Mouse (Mus musculus) CH12.LX (cell line): Measurements from ENCODE around the gene 1700022I11Rik. TPM values are rescaled to one million over a fixed set of nuclear protein-coding genes. Genes with fewer than 3 reads are reported as not detected.

Source experiments
- DNase-seq: peaks from one replicate; pipeline ENCODE4 v3.0.0-alpha.2; 2013; ENCODE audit errors: extremely low read depth
- H3K27ac ChIP-seq: 2 replicates; pipeline ENCODE4 v1.5.1; 2012; ENCODE audit warnings: low read depth, mild to moderate bottlenecking, control low read depth, moderate library complexity; ENCODE audit not compliant: insufficient read depth
- H3K27me3 ChIP-seq: replicated peaks from 2 replicates; pipeline ENCODE3; 2012; ENCODE audit warnings: inconsistent platforms
- H3K36me3 ChIP-seq, 2 experiments: replicated peaks in 1 of 2; 2 replicates each; pipeline versions ENCODE3 to v1.6.1; 2012; ENCODE audit warnings: inconsistent platforms in 1 of 2, low read length in 1 of 2, mild to moderate bottlenecking in 1 of 2, mixed read lengths in 1 of 2, moderate library complexity in 1 of 2; ENCODE audit not compliant: control insufficient read depth in 1 of 2, insufficient read depth in 1 of 2
- H3K4me1 ChIP-seq, 2 experiments: 2 replicates each; pipeline ENCODE4 v1.6.1; 2012; ENCODE audit warnings: inconsistent platforms in 1 of 2, moderate library complexity in 1 of 2; ENCODE audit not compliant: insufficient read depth in 2 of 2, control insufficient read depth in 1 of 2
- H3K4me2 ChIP-seq: 2 replicates; pipeline ENCODE4 v1.6.1; 2012; ENCODE audit warnings: low read depth, mild to moderate bottlenecking, control low read depth; ENCODE audit not compliant: poor library complexity, insufficient read depth, severe bottlenecking
- H3K4me3 ChIP-seq, 3 experiments: fragments of 150-350 bp in 1 of 3; sonication (generic) in 1 of 3; replicated peaks in 1 of 3; 2 replicates each; pipeline versions ENCODE3 to v1.5.1; 2011 to 2012; ENCODE audit warnings: low read depth in 2 of 3, low read length in 2 of 3, mild to moderate bottlenecking in 2 of 3, moderate library complexity in 2 of 3, control low read depth in 1 of 3, improper control_type of control experiment in 1 of 3, inconsistent platforms in 1 of 3, mixed read lengths in 1 of 3; ENCODE audit not compliant: poor library complexity in 1 of 3
- H3K79me2 ChIP-seq: replicated peaks from 2 replicates; pipeline ENCODE4 v1.6.1; 2012; ENCODE audit warnings: mild to moderate bottlenecking, moderate library complexity; ENCODE audit not compliant: control insufficient read depth, poor library complexity, insufficient read depth, severe bottlenecking; ENCODE audit errors: extremely low read depth
- H3K9ac ChIP-seq: 2 replicates; pipeline ENCODE4 v1.6.1; 2012; ENCODE audit warnings: low read depth, mild to moderate bottlenecking, control low read depth, moderate library complexity; ENCODE audit not compliant: insufficient read depth
- H3K9me3 ChIP-seq: replicated peaks from 2 replicates; pipeline ENCODE3; 2012; ENCODE audit warnings: low read length, inconsistent platforms, mixed read lengths
- BHLHE40 ChIP-seq: IDR thresholded peaks from 2 replicates; pipeline ENCODE4 v1.6.1; 2011; ENCODE audit warnings: mild to moderate bottlenecking, low read depth, low read length, improper control_type of control experiment
- CHD2 ChIP-seq: IDR thresholded peaks from 2 replicates; pipeline ENCODE4 v1.6.1; 2011; ENCODE audit warnings: low read length, improper control_type of control experiment
- E2F4 ChIP-seq: IDR thresholded peaks from 2 replicates; pipeline ENCODE4 v1.6.1; 2011; ENCODE audit warnings: low read depth, low read length, improper control_type of control experiment; ENCODE audit not compliant: insufficient replicate concordance
- ELF1 ChIP-seq: IDR thresholded peaks from 2 replicates; pipeline ENCODE4 v1.6.1; 2014; ENCODE audit warnings: low read depth, mild to moderate bottlenecking, inconsistent platforms, low read length, improper control_type of control experiment
- GABPA ChIP-seq: IDR thresholded peaks from 2 replicates; pipeline ENCODE4 v1.6.1; 2012; ENCODE audit warnings: low read depth, low read length, improper control_type of control experiment, inconsistent platforms; ENCODE audit not compliant: insufficient replicate concordance
- HCFC1 ChIP-seq: IDR thresholded peaks from 2 replicates; pipeline ENCODE4 v1.6.1; 2012; ENCODE audit warnings: low read depth, mild to moderate bottlenecking, inconsistent platforms, low read length, improper control_type of control experiment
- IRF4 ChIP-seq: IDR thresholded peaks from 2 replicates; pipeline ENCODE4 v1.6.1; 2014; ENCODE audit warnings: low read depth, mild to moderate bottlenecking, inconsistent platforms, low read length, improper control_type of control experiment
- JUND ChIP-seq: conservative IDR thresholded peaks from 2 replicates; pipeline ENCODE4 v1.6.1; 2011; ENCODE audit warnings: low read depth, low read length, improper control_type of control experiment
- KAT2A ChIP-seq: IDR thresholded peaks from 2 replicates; pipeline ENCODE4 v1.6.1; 2012; ENCODE audit warnings: low read length, improper control_type of control experiment, inconsistent platforms; ENCODE audit not compliant: insufficient replicate concordance
- MAX ChIP-seq: IDR thresholded peaks from 2 replicates; pipeline ENCODE4 v1.6.1; 2011; ENCODE audit warnings: low read length, improper control_type of control experiment
- MAZ ChIP-seq: IDR thresholded peaks from 2 replicates; pipeline ENCODE4 v1.6.1; 2012; ENCODE audit warnings: low read depth, mild to moderate bottlenecking, inconsistent platforms, low read length, improper control_type of control experiment, moderate library complexity
- MEF2A ChIP-seq: IDR thresholded peaks from 2 replicates; pipeline ENCODE4 v1.6.1; 2014; ENCODE audit warnings: low read depth, mild to moderate bottlenecking, inconsistent platforms, low read length, improper control_type of control experiment, borderline replicate concordance
- MXI1 ChIP-seq: IDR thresholded peaks from 2 replicates; pipeline ENCODE4 v1.6.1; 2011; ENCODE audit warnings: mild to moderate bottlenecking, low read depth, low read length, improper control_type of control experiment
- NELFE ChIP-seq: IDR thresholded peaks from 2 replicates; pipeline ENCODE4 v1.6.1; 2011; ENCODE audit warnings: low read depth, low read length, improper control_type of control experiment
- NRF1 ChIP-seq: IDR thresholded peaks from 2 replicates; pipeline ENCODE4 v1.6.1; 2014; ENCODE audit warnings: low read depth, mild to moderate bottlenecking, inconsistent platforms, low read length, improper control_type of control experiment, moderate library complexity
- PAX5 ChIP-seq: IDR thresholded peaks from 2 replicates; pipeline ENCODE4 v1.6.1; 2012; ENCODE audit warnings: low read length, inconsistent platforms, mixed read lengths
- POLR2A ChIP-seq: IDR thresholded peaks from 2 replicates; pipeline ENCODE4 v1.6.1; 2011; ENCODE audit warnings: low read depth, mild to moderate bottlenecking, improper control_type of control experiment, low read length
- RAD21 ChIP-seq: IDR thresholded peaks from 2 replicates; pipeline ENCODE4 v1.6.1; 2011; ENCODE audit warnings: low read depth, mild to moderate bottlenecking, low read length, improper control_type of control experiment, moderate library complexity
- SIN3A ChIP-seq: IDR thresholded peaks from 2 replicates; pipeline ENCODE4 v1.6.1; 2012; ENCODE audit warnings: low read length, improper control_type of control experiment, inconsistent platforms
- TCF12 ChIP-seq: IDR thresholded peaks from 2 replicates; pipeline ENCODE4 v1.6.1; 2014; ENCODE audit warnings: low read depth, mild to moderate bottlenecking, inconsistent platforms, low read length, improper control_type of control experiment
- UBTF ChIP-seq: IDR thresholded peaks from 2 replicates; pipeline ENCODE4 v1.6.1; 2012; ENCODE audit warnings: low read depth, mild to moderate bottlenecking, inconsistent platforms, low read length, improper control_type of control experiment, moderate library complexity
- USF1 ChIP-seq: IDR thresholded peaks from 2 replicates; pipeline ENCODE4 v1.6.1; 2014; ENCODE audit warnings: low read depth, mild to moderate bottlenecking, inconsistent platforms, low read length, improper control_type of control experiment
- ZC3H11A ChIP-seq: IDR thresholded peaks from 2 replicates; pipeline ENCODE4 v1.6.1; 2012; ENCODE audit warnings: low read depth, mild to moderate bottlenecking, inconsistent platforms, low read length, improper control_type of control experiment
- ZMIZ1 ChIP-seq: IDR thresholded peaks from 2 replicates; pipeline ENCODE4 v1.6.1; 2012; ENCODE audit warnings: low read depth, mild to moderate bottlenecking, inconsistent platforms, low read length, improper control_type of control experiment
- dilution Hi-C: fragments of 300-500 bp; cut with MboI; formaldehyde crosslinking; loops from 2 replicates; pipeline ENCODE4 v1.14.3; 2020; ENCODE audit warnings: low sequenced_read_pairs; ENCODE audit not compliant: extremely low pct_unique_long_range_greater_than_20kb, extremely low pct_ligation_motif_present
- in situ Hi-C: fragments of 300-500 bp; cut with MboI; formaldehyde crosslinking; loops from 3 replicates; pipeline ENCODE4 v1.14.3; 2019; ENCODE audit warnings: low sequenced_read_pairs, low pct_ligation_motif_present, low pct_unique_long_range_greater_than_20kb, mixed read lengths
- polyA plus RNA-seq: library from polyadenylated mRNA; unstranded; fragments of >175 nt; gene quantifications from 2 replicates; pipeline ENCODE4 v1.2.1, GENCODE M21; 2012; ENCODE audit warnings: low read depth; ENCODE audit not compliant: insufficient read length
- total RNA-seq, 2 experiments: library from RNA; depleted of rRNA; stranded (reverse); fragments of 300-350 nt in 1 of 2; fragments of >200 nt in 1 of 2; gene quantifications; 2 replicates each; pipeline ENCODE4 v1.2.3; 2012 to 2014

The 1700022I11Rik gene
- total and polyA plus RNA-seq, 3 experiments: 0.24 to 0.55 TPM; not detected in 1

DNA sequence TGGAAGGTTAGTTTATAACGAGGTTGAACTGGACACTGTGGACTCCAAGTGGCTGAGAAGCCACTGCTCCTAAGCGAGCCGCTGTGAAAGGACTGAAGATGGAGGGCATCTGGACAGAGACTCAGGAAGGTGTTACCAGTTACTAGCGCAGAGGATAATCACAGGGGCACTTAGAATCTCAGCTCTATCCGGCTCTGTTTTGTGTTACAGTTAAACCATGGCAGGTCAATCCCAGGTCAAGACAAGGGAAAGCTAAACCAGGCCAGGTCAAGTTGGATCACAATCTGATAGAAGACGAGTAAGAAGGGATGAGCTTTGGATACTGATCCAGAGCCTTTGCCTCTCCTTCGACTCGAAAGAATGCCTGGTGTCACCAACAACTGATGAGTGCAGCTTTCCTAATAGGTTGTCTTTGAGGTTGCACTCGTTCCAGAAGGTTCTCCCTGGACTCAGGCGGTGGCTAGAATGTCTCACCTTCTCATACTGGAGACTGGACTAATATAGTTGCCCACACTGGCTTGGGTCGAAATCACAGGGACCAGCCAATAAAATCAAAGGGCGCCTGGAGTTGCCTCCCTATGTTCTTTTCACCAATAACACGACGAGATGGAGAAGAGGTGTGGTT is 20.2 kb upstream of the 1700022I11Rik start:
- DNase-seq: no peak
- peak overlapping the region; percentile 57 for H3K4me2 ChIP-seq
- dilution Hi-C loops: no loop called here
- H3K4me1 ChIP-seq: peaks cover 8 to 51% of the 10 kb centered on the region in 2 experiments
- H3K9ac ChIP-seq: 0 out of 2 replicates have a peak overlapping the region, but pooled peaks have one; percentile 19
- H3K79me2 ChIP-seq: no peaks in the 10 kb centered on the region
- peaks cover 39% of the 10 kb centered on the region for H3K27me3 ChIP-seq
- no peak overlapping the region for H3K27ac ChIP-seq
- peak overlapping the region in 2 of 3 experiments; percentile 41 to 68 for H3K4me3 ChIP-seq
- no peaks in the 10 kb centered on the region for H3K9me3 ChIP-seq
- peaks cover 0 to 3% of the 10 kb centered on the region in 2 experiments for H3K36me3 ChIP-seq
- TF ChIP-seq E2F4 (0 out of 2 replicates have a peak, but pooled peaks have one; percentile 9), RAD21 (no peak), POLR2A (peak; percentile 33; the same call in 1 of the 2 replicates)
- in situ Hi-C loops: no loop called here

DNA sequence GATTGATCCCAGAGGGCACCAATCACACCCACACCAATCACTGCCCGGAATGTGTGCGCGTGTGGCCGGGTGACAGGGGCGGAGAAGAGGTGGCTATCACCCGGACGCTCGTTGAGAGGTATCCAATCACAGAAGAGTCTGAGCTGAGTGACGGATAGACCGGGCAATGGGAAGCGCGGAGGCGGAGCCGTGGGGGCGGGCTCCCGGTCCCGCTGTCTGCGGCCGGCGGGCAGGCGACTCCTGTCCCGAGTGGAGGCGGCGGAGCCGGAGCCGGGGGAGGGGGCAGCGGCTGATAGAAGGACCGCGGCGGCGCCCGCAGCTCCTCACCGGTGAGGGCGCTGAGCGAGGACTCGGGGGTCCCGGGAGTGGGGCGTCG is 19.7 kb upstream of the 1700022I11Rik start, which contains the start of gene Dnajb5:
Gene Dnajb5 (plus strand): TSS at position 139 of the 376 bp plus-strand sequence.
- in situ Hi-C loops (no loop called here), dilution Hi-C loops (no loop called here)
- Histone ChIP-seq H3K4me2 (peak within 1 kb of the TSS; percentile 65), H3K27me3 (peaks cover 34% of the 10 kb centered on the region), H3K36me3 (peaks cover 0 to 4% of the 10 kb centered on the region in 2 experiments), H3K9ac (peak within 1 kb of the TSS; percentile 80), H3K4me1 (peaks cover 8 to 56% of the 10 kb centered on the region in 2 experiments), H3K4me3 (peak within 1 kb of the TSS; percentile 57 to 74 (median 68)), H3K27ac (no peak within 1 kb of the TSS), H3K9me3 (no peaks in the 10 kb centered on the region), H3K79me2 (no peaks in the 10 kb centered on the region)
- peak; percentile 96 for DNase-seq
- TF ChIP-seq GABPA (no peak), ZC3H11A (no peak), SIN3A (peak; percentile 65; the same call in 1 of the 2 replicates), USF1 (peak; percentile 4; the same call in 1 of the 2 replicates), ZMIZ1 (peak; percentile 21; the same call in 1 of the 2 replicates), POLR2A (peak; percentile 71), MAX (peak; percentile 80), TCF12 (peak; percentile 52; the same call in 1 of the 2 replicates), IRF4 (0 out of 2 replicates have a peak, but pooled peaks have one; percentile 30), MAZ (peak; percentile 26; the same call in 1 of the 2 replicates), CHD2 (peak; percentile 97), MEF2A (peak; percentile 18; the same call in 1 of the 2 replicates), HCFC1 (peak; percentile 50; the same call in 1 of the 2 replicates), UBTF (0 out of 2 replicates have a peak, but pooled peaks have one; percentile 42), NRF1 (peak; percentile 70), MXI1 (peak; percentile 79), ELF1 (peak; percentile 57), BHLHE40 (peak; percentile 70), PAX5 (no peak), KAT2A (no peak), JUND (no peak), NELFE (peak; percentile 28; the same call in 1 of the 2 replicates)
